Mouse (Mus musculus): ENCODE data around the gene Amotl2.

Amotl2 gene

GRCm38 (mm10) chr9:102719085-102719484 lies 2.6 kb downstream of the Amotl2 start:
- no peak for DNase-seq (ENCODE audit: low spot score)

- DNase-seq (ENCODE audit: low spot score): no peak
Measured at GRCm38 (mm10) chr9:102719936-102720566, 3.6 kb downstream of the Amotl2 start.

GRCm38 (mm10) chr9:102720567-102721167 lies 4.2 kb downstream of the Amotl2 start:
- DNase-seq (ENCODE audit: low spot score): no peak

GRCm38 (mm10) chr9:102721406-102721978 lies 5.0 kb downstream of the Amotl2 start:
- no peak for DNase-seq (ENCODE audit: low spot score)

- no peak for DNase-seq (ENCODE audit: low spot score)
Measured at GRCm38 (mm10) chr9:102722071-102722561, 5.6 kb downstream of the Amotl2 start.

- DNase-seq (ENCODE audit: low spot score): no peak
Measured at GRCm38 (mm10) chr9:102722750-102723149, 6.3 kb downstream of the Amotl2 start.

GRCm38 (mm10) chr9:102723241-102723709 lies 6.8 kb downstream of the Amotl2 start:
- DNase-seq (ENCODE audit: low spot score): no peak

GRCm38 (mm10) chr9:102723990-102724461 lies 7.6 kb downstream of the Amotl2 start:
- no peak for DNase-seq (ENCODE audit: low spot score)

GRCm38 (mm10) chr9:102724942-102725341 lies 8.5 kb downstream of the Amotl2 start:
- DNase-seq (ENCODE audit: low spot score): no peak

GRCm38 (mm10) chr9:102725958-102726654 lies 9.6 kb downstream of the Amotl2 start:
- peak; percentile 93 for DNase-seq (ENCODE audit: low spot score)

- DNase-seq (ENCODE audit: low spot score): no peak
Measured at GRCm38 (mm10) chr9:102726811-102727210, 10.3 kb downstream of the Amotl2 start.

- no peak for DNase-seq (ENCODE audit: low spot score)
Measured at GRCm38 (mm10) chr9:102727662-102728468, 11.4 kb downstream of the Amotl2 start.

GRCm38 (mm10) chr9:102728469-102728747 lies 11.9 kb downstream of the Amotl2 start:
- DNase-seq (ENCODE audit: low spot score): no peak

GRCm38 (mm10) chr9:102729093-102729845 lies 12.8 kb downstream of the Amotl2 start:
- DNase-seq (ENCODE audit: low spot score): no peak

- DNase-seq (ENCODE audit: low spot score): no peak
Measured at GRCm38 (mm10) chr9:102729876-102730413, 13.5 kb downstream of the Amotl2 start.

- DNase-seq (ENCODE audit: low spot score): no peak
Measured at GRCm38 (mm10) chr9:102731044-102731471, 14.6 kb downstream of the Amotl2 start.

GRCm38 (mm10) chr9:102731574-102732175 lies 15.2 kb downstream of the Amotl2 start:
- DNase-seq (ENCODE audit: low spot score): no peak

- no peak for DNase-seq (ENCODE audit: low spot score)
Measured at GRCm38 (mm10) chr9:102732326-102732865, 15.9 kb downstream of the Amotl2 start.

GRCm38 (mm10) chr9:102733459-102733858 lies 17.0 kb downstream of the Amotl2 start:
- DNase-seq (ENCODE audit: low spot score): no peak

All from embryo, embryonic 10 days (tissue).